In the genomic region with DNA sequence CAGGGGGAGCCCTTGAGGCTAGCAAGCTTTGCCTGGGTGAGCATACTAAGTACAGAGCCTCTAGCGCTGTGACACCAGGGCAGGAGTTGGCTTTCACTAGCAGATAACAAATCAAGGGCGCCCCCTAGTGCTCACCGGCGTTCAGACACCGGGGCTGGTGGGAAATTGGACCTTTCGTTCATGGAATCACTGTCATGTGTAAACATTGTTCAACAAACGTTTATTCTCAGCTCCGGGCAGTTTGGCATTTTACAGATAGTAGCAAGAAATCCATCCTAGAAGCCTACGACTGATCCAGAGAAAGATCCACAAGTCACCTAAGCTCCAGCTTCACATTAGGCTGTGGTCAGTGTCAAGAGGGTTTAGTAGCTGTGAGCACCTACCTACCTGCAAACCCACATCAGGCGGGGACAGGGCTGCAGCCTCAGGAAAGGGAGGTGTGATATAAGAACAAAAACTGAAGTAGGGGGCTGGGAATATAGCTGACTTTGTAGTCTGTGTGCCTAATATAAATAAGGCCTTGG, we compare ENCODE assay signal across 8 mouse cellular contexts. TPM values are rescaled to one million over a fixed set of nuclear protein-coding genes. Genes with fewer than 3 reads are reported as not detected.
DNase-seq lines count a peak whose midpoint lies in the region; ATAC-seq lines count a peak whose summit lies in the region.

No protein-coding gene starts in this region.

- intact Hi-C loops in gastrocnemius, postnatal 36 days (cut with DNase I): loop anchor here (2.0 kb wide), 1 partner anchor 39 kb away; no protein-coding TSS in a partner anchor
- intact Hi-C loops in left cerebral cortex, postnatal 14 days (cut with DNase I): loop anchor here (5.0 kb wide), 1 partner anchor 42 kb away; a partner anchor contains a TSS

- no peaks in the 10 kb centered on the region for H3K27me3 ChIP-seq in intestine, embryonic 15.5 days (replicated peaks)
- no peaks in the 10 kb centered on the region for H3K27me3 ChIP-seq in midbrain, embryonic 10.5 days (ENCODE audit: low read depth, poor library complexity, severe bottlenecking)

- no peak overlapping the region for H3K4me2 ChIP-seq in intestine, embryonic 15.5 days (replicated peaks)

- no peak overlapping the region for H3K27ac ChIP-seq in intestine, embryonic 15.5 days
- H3K27ac ChIP-seq in midbrain, embryonic 10.5 days (replicated peaks): no peak overlapping the region

- H3K36me3 ChIP-seq in intestine, embryonic 15.5 days: no peaks in the 10 kb centered on the region
- H3K36me3 ChIP-seq in midbrain, embryonic 10.5 days: no peaks in the 10 kb centered on the region

- peak; percentile 92 for ATAC-seq in intestine, embryonic 15.5 days

- DNase-seq in adrenal gland, adult 2 months: peak; percentile 95
- DNase-seq in embryo, embryonic 11.5 days (ENCODE audit: low read depth, low spot score): peak; percentile 93
- peak; percentile 94 to 95 for DNase-seq in gastrocnemius, postnatal 36 days
- DNase-seq in left cerebral cortex, postnatal 14 days (ENCODE audit: low spot score in 2 of 2): peak; percentile 97
- DNase-seq in midbrain, embryonic 10.5 days (ENCODE audit: low spot score): peak; percentile 96
- peak; percentile 97 for DNase-seq in right cerebral cortex, postnatal 4 days
- DNase-seq in yolk sac, embryonic 10.5 days (ENCODE audit: low spot score): peak; percentile 88

- H3K4me3 ChIP-seq in intestine, embryonic 15.5 days (replicated peaks): no peak overlapping the region
- H3K4me3 ChIP-seq in midbrain, embryonic 10.5 days: no peak overlapping the region

- H3K4me1 ChIP-seq in intestine, embryonic 15.5 days (replicated peaks): no peaks in the 10 kb centered on the region
- H3K4me1 ChIP-seq in midbrain, embryonic 10.5 days: peaks cover 26% of the 10 kb centered on the region

- no peak overlapping the region for H3K9ac ChIP-seq in intestine, embryonic 15.5 days

- H3K9me3 ChIP-seq in intestine, embryonic 15.5 days: no peaks in the 10 kb centered on the region
- H3K9me3 ChIP-seq in midbrain, embryonic 10.5 days (replicated peaks): no peaks in the 10 kb centered on the region

- WGBS in intestine, embryonic 15.5 days: 8% methylated on average over 10 of the region's 10 CpGs
- WGBS in midbrain, embryonic 10.5 days: 14% methylated on average over 10 of the region's 10 CpGs

RNA-seq across cellular contexts. Expression of a gene that starts 44.7 kb away (rescaled TPM):
- 10 to 100 TPM; 21.7 to 23.3 TPM for total RNA-seq in adrenal gland, adult 2 months (2021)
- polyA plus RNA-seq in adrenal gland, adult 2 months (2012; rRNA removed): 29.2 and 35.1 TPM in 2 replicates
- total RNA-seq in gastrocnemius, postnatal 36 days (2021): 10 to 100 TPM; 13.1 to 15.7 TPM
- 18.5 and 21.1 TPM in 2 replicates for polyA plus RNA-seq in intestine, embryonic 15.5 days (2015; fragmentation: Nextera tagmentation; extraction: Ambion mirVana)
- 1 to 10 TPM; 5.8 to 6.4 TPM for total RNA-seq in left cerebral cortex, postnatal 14 days (2021)
- polyA plus RNA-seq in midbrain, embryonic 10.5 days (2016; fragmentation: Nextera tagmentation; extraction: Ambion mirVana): 14.4 and 15.1 TPM in 2 replicates
